Mouse (Mus musculus) yolk sac, embryonic 10.5 days (tissue): Measurements from ENCODE around the gene Zfp735.

ENCODE experiments used
- DNase-seq: peaks from one replicate; pipeline ENCODE4 v3.0.0-alpha.2; 2017; ENCODE audit warnings: low spot score

Zfp735 gene

DNA sequence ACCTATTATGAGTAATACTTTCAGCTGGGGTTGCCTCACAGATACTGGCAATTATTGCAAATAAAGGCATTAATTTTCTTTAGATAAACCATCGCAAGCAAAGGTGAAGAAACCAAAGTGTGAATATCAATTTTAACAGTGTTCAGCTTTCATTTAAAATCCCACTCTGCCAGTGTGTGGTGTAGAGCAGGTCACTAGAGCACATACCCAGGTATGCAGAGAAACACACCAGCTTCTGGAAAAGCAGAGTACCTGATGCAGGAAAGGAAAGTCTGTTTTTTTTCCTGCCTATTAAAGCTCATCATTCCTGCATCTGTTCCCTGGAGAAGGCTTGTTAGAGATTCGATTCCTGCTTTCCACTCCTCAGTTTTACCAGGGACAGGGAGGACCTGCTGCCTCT is at the start of gene Zfp735:
Gene Zfp735 (plus strand): TSS at position 301 of the 400 bp plus-strand sequence.
- no peak for DNase-seq

GRCm38 (mm10) chr11:73759115-73759514 is 70.5 kb downstream of the Zfp735 start:
- no peak for DNase-seq
